Mouse (Mus musculus) heart, postnatal 10 days (tissue): ENCODE measurements at regions not wholly inside any gene's neighbourhood (a gene's known extent, or its start where the extent isn't known, plus 50 kb on each side); places are given as distances from the start of the nearest gene placed in this dataset.

Experiments
- DNase-seq, 2 experiments: peaks; one replicate each; pipeline ENCODE4 v3.0.0; 2021
- intact Hi-C: fragments of 180-260 bp; cut with DNase I; formaldehyde crosslinking; loops from one replicate; pipeline ENCODE4 v1.15.1; 2025

GRCm38 (mm10) chr16:54770871-54771270 lies 526.9 kb downstream of the Zpld1 start:
- intact Hi-C loops: no loop called here
- no peak for DNase-seq

- intact Hi-C loops: no loop called here
- no peak for DNase-seq
Observed at GRCm38 (mm10) chr16:54744188-54744587, 553.6 kb downstream of the Zpld1 start.

GRCm38 (mm10) chr16:54733516-54733915 lies 564.3 kb downstream of the Zpld1 start:
- intact Hi-C loops: no loop called here
- no peak for DNase-seq

- DNase-seq: no peak
- intact Hi-C loops: no loop called here
Observed at GRCm38 (mm10) chr16:54707880-54708279, 589.9 kb downstream of the Zpld1 start.

- DNase-seq: no peak
- intact Hi-C loops: no loop called here
Observed at GRCm38 (mm10) chr16:54682815-54683214, 615.0 kb downstream of the Zpld1 start.

- peak in 1 of 2 experiments; percentile 1 for DNase-seq
- intact Hi-C loops: no loop called here
Observed at GRCm38 (mm10) chr16:54648728-54649525, 648.9 kb downstream of the Zpld1 start.

GRCm38 (mm10) chr16:54647821-54648220 lies 650.0 kb downstream of the Zpld1 start:
- no peak for DNase-seq
- intact Hi-C loops: no loop called here

GRCm38 (mm10) chr16:54646252-54646651 lies 651.5 kb downstream of the Zpld1 start:
- intact Hi-C loops: no loop called here
- DNase-seq: no peak

- no peak for DNase-seq
- intact Hi-C loops: no loop called here
Observed at GRCm38 (mm10) chr16:54629183-54629582, 668.6 kb downstream of the Zpld1 start.

- peak; percentile 1 to 4 for DNase-seq
- intact Hi-C loops: no loop called here
Observed at GRCm38 (mm10) chr16:54592643-54593042, 705.1 kb downstream of the Zpld1 start.
